Mouse (Mus musculus) CH12.LX (cell line): ENCODE results near the gene S100z. TPM values are rescaled to one million over a fixed set of nuclear protein-coding genes. Genes with fewer than 3 reads are reported as not detected.

ENCODE experiments used
- DNase-seq: peaks from one replicate; pipeline ENCODE4 v3.0.0-alpha.2; 2013; ENCODE audit errors: extremely low read depth
- H3K27ac ChIP-seq: 2 replicates; pipeline ENCODE4 v1.5.1; 2012; ENCODE audit warnings: low read depth, mild to moderate bottlenecking, control low read depth, moderate library complexity; ENCODE audit not compliant: insufficient read depth
- H3K27me3 ChIP-seq: replicated peaks from 2 replicates; pipeline ENCODE3; 2012; ENCODE audit warnings: inconsistent platforms
- H3K36me3 ChIP-seq, 2 experiments: replicated peaks in 1 of 2; 2 replicates each; pipeline versions ENCODE3 to v1.6.1; 2012; ENCODE audit warnings: inconsistent platforms in 1 of 2, low read length in 1 of 2, mild to moderate bottlenecking in 1 of 2, mixed read lengths in 1 of 2, moderate library complexity in 1 of 2; ENCODE audit not compliant: control insufficient read depth in 1 of 2, insufficient read depth in 1 of 2
- H3K4me1 ChIP-seq, 2 experiments: 2 replicates each; pipeline ENCODE4 v1.6.1; 2012; ENCODE audit warnings: inconsistent platforms in 1 of 2, moderate library complexity in 1 of 2; ENCODE audit not compliant: insufficient read depth in 2 of 2, control insufficient read depth in 1 of 2
- H3K4me2 ChIP-seq: 2 replicates; pipeline ENCODE4 v1.6.1; 2012; ENCODE audit warnings: low read depth, mild to moderate bottlenecking, control low read depth; ENCODE audit not compliant: poor library complexity, insufficient read depth, severe bottlenecking
- H3K4me3 ChIP-seq, 3 experiments: fragments of 150-350 bp in 1 of 3; sonication (generic) in 1 of 3; replicated peaks in 1 of 3; 2 replicates each; pipeline versions ENCODE3 to v1.5.1; 2011 to 2012; ENCODE audit warnings: low read depth in 2 of 3, low read length in 2 of 3, mild to moderate bottlenecking in 2 of 3, moderate library complexity in 2 of 3, control low read depth in 1 of 3, improper control_type of control experiment in 1 of 3, inconsistent platforms in 1 of 3, mixed read lengths in 1 of 3; ENCODE audit not compliant: poor library complexity in 1 of 3
- H3K79me2 ChIP-seq: replicated peaks from 2 replicates; pipeline ENCODE4 v1.6.1; 2012; ENCODE audit warnings: mild to moderate bottlenecking, moderate library complexity; ENCODE audit not compliant: control insufficient read depth, poor library complexity, insufficient read depth, severe bottlenecking; ENCODE audit errors: extremely low read depth
- H3K9ac ChIP-seq: 2 replicates; pipeline ENCODE4 v1.6.1; 2012; ENCODE audit warnings: low read depth, mild to moderate bottlenecking, control low read depth, moderate library complexity; ENCODE audit not compliant: insufficient read depth
- H3K9me3 ChIP-seq: replicated peaks from 2 replicates; pipeline ENCODE3; 2012; ENCODE audit warnings: low read length, inconsistent platforms, mixed read lengths
- CHD1 ChIP-seq: IDR thresholded peaks from 2 replicates; pipeline ENCODE4 v1.6.1; 2012; ENCODE audit warnings: low read depth, low read length, improper control_type of control experiment, inconsistent platforms
- CTCF ChIP-seq, 2 experiments: IDR thresholded peaks in 1 of 2; conservative IDR thresholded peaks in 1 of 2; 2 replicates each; pipeline ENCODE4 v1.5.1; 2011 to 2012; ENCODE audit warnings: low read depth in 2 of 2, low read length in 2 of 2, improper control_type of control experiment in 1 of 2, inconsistent platforms in 1 of 2, mild to moderate bottlenecking in 1 of 2, moderate library complexity in 1 of 2
- E2F4 ChIP-seq: IDR thresholded peaks from 2 replicates; pipeline ENCODE4 v1.6.1; 2011; ENCODE audit warnings: low read depth, low read length, improper control_type of control experiment; ENCODE audit not compliant: insufficient replicate concordance
- EP300 ChIP-seq: IDR thresholded peaks from 2 replicates; pipeline ENCODE4 v1.6.1; 2011; ENCODE audit warnings: low read length, improper control_type of control experiment
- GABPA ChIP-seq: IDR thresholded peaks from 2 replicates; pipeline ENCODE4 v1.6.1; 2012; ENCODE audit warnings: low read depth, low read length, improper control_type of control experiment, inconsistent platforms; ENCODE audit not compliant: insufficient replicate concordance
- HCFC1 ChIP-seq: IDR thresholded peaks from 2 replicates; pipeline ENCODE4 v1.6.1; 2012; ENCODE audit warnings: low read depth, mild to moderate bottlenecking, inconsistent platforms, low read length, improper control_type of control experiment
- IRF4 ChIP-seq: IDR thresholded peaks from 2 replicates; pipeline ENCODE4 v1.6.1; 2014; ENCODE audit warnings: low read depth, mild to moderate bottlenecking, inconsistent platforms, low read length, improper control_type of control experiment
- JUN ChIP-seq: IDR thresholded peaks from 2 replicates; pipeline ENCODE4 v1.6.1; 2011; ENCODE audit warnings: low read depth, mild to moderate bottlenecking, low read length, improper control_type of control experiment, moderate library complexity; ENCODE audit not compliant: insufficient read depth
- JUND ChIP-seq: conservative IDR thresholded peaks from 2 replicates; pipeline ENCODE4 v1.6.1; 2011; ENCODE audit warnings: low read depth, low read length, improper control_type of control experiment
- KAT2A ChIP-seq: IDR thresholded peaks from 2 replicates; pipeline ENCODE4 v1.6.1; 2012; ENCODE audit warnings: low read length, improper control_type of control experiment, inconsistent platforms; ENCODE audit not compliant: insufficient replicate concordance
- MAFK ChIP-seq: IDR thresholded peaks from 2 replicates; pipeline ENCODE4 v1.6.1; 2011; ENCODE audit warnings: low read length, improper control_type of control experiment; ENCODE audit not compliant: insufficient replicate concordance
- MAX ChIP-seq: IDR thresholded peaks from 2 replicates; pipeline ENCODE4 v1.6.1; 2011; ENCODE audit warnings: low read length, improper control_type of control experiment
- MXI1 ChIP-seq: IDR thresholded peaks from 2 replicates; pipeline ENCODE4 v1.6.1; 2011; ENCODE audit warnings: mild to moderate bottlenecking, low read depth, low read length, improper control_type of control experiment
- MYC ChIP-seq: IDR thresholded peaks from 2 replicates; pipeline ENCODE4 v1.6.1; 2011; ENCODE audit warnings: low read depth, mild to moderate bottlenecking, improper control_type of control experiment, low read length
- PAX5 ChIP-seq: IDR thresholded peaks from 2 replicates; pipeline ENCODE4 v1.6.1; 2012; ENCODE audit warnings: low read length, inconsistent platforms, mixed read lengths
- POLR2A ChIP-seq: IDR thresholded peaks from 2 replicates; pipeline ENCODE4 v1.6.1; 2011; ENCODE audit warnings: low read depth, mild to moderate bottlenecking, improper control_type of control experiment, low read length
- POLR2AphosphoS2 ChIP-seq: IDR thresholded peaks from 2 replicates; pipeline ENCODE4 v1.6.1; 2011; ENCODE audit warnings: low read depth, low read length, improper control_type of control experiment
- RCOR1 ChIP-seq: conservative IDR thresholded peaks from 2 replicates; pipeline ENCODE4 v1.6.1; 2012; ENCODE audit warnings: low read depth, mild to moderate bottlenecking, inconsistent platforms, low read length, improper control_type of control experiment
- SMC3 ChIP-seq: IDR thresholded peaks from 2 replicates; pipeline ENCODE4 v1.6.1; 2011; ENCODE audit warnings: low read depth, low read length, improper control_type of control experiment
- UBTF ChIP-seq: IDR thresholded peaks from 2 replicates; pipeline ENCODE4 v1.6.1; 2012; ENCODE audit warnings: low read depth, mild to moderate bottlenecking, inconsistent platforms, low read length, improper control_type of control experiment, moderate library complexity
- USF1 ChIP-seq: IDR thresholded peaks from 2 replicates; pipeline ENCODE4 v1.6.1; 2014; ENCODE audit warnings: low read depth, mild to moderate bottlenecking, inconsistent platforms, low read length, improper control_type of control experiment
- USF2 ChIP-seq: conservative IDR thresholded peaks from 2 replicates; pipeline ENCODE4 v1.6.1; 2011; ENCODE audit warnings: low read depth, low read length, improper control_type of control experiment
- ZKSCAN1 ChIP-seq: IDR thresholded peaks from 2 replicates; pipeline ENCODE4 v1.6.1; 2012; ENCODE audit warnings: low read depth, inconsistent platforms, low read length, improper control_type of control experiment, borderline replicate concordance
- ZNF384 ChIP-seq: IDR thresholded peaks from 2 replicates; pipeline ENCODE4 v1.6.1; 2012; ENCODE audit warnings: low read depth, low read length, improper control_type of control experiment, inconsistent platforms
- dilution Hi-C: fragments of 300-500 bp; cut with MboI; formaldehyde crosslinking; loops from 2 replicates; pipeline ENCODE4 v1.14.3; 2020; ENCODE audit warnings: low sequenced_read_pairs; ENCODE audit not compliant: extremely low pct_unique_long_range_greater_than_20kb, extremely low pct_ligation_motif_present
- in situ Hi-C: fragments of 300-500 bp; cut with MboI; formaldehyde crosslinking; loops from 3 replicates; pipeline ENCODE4 v1.14.3; 2019; ENCODE audit warnings: low sequenced_read_pairs, low pct_ligation_motif_present, low pct_unique_long_range_greater_than_20kb, mixed read lengths
- polyA plus RNA-seq: library from polyadenylated mRNA; unstranded; fragments of >175 nt; gene quantifications from 2 replicates; pipeline ENCODE4 v1.2.1, GENCODE M21; 2012; ENCODE audit warnings: low read depth; ENCODE audit not compliant: insufficient read length
- total RNA-seq, 2 experiments: library from RNA; depleted of rRNA; stranded (reverse); fragments of 300-350 nt in 1 of 2; fragments of >200 nt in 1 of 2; gene quantifications; 2 replicates each; pipeline ENCODE4 v1.2.3; 2012 to 2014

S100z gene
- total and polyA plus RNA-seq, 3 experiments = not detected

DNA sequence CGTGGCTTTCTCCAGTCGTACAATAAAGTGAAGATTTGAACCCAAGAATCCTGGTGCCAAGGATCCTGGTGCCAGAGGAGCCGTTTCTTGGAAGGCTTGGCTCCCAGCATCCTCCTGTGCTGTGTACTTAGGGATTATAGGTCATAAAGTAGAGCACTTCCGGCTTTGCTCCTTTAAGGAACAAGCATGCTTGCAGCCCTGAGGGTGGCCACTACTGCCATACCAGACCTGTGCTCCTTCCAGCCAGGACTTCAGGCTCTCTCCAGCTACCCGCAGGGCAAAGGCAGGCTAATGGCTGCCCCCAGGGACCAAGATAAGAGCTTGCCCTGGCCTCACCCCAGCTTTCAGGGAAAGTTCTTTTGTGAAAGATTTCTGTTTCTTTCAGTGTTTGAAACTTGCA, 14.8 kb upstream of the S100z start:
- H3K9ac ChIP-seq = no peak overlapping the region
- H3K9me3 ChIP-seq = no peaks in the 10 kb centered on the region
- H3K4me2 ChIP-seq = no peak overlapping the region
- no peaks in the 10 kb centered on the region for H3K36me3 ChIP-seq
- H3K4me3 ChIP-seq = no peak overlapping the region
- DNase-seq = no peak
- in situ Hi-C loops = no loop called here
- dilution Hi-C loops = no loop called here
- no peaks in the 10 kb centered on the region for H3K79me2 ChIP-seq
- H3K4me1 ChIP-seq = peaks cover 11 to 24% of the 10 kb centered on the region in 2 experiments
- TF ChIP-seq EP300 (no peak), E2F4 (no peak), USF1 (no peak), MAX (no peak), USF2 (no peak), MXI1 (no peak), MAFK (no peak), MYC (no peak), JUND (no peak), PAX5 (no peak), SMC3 (no peak), CHD1 (no peak), RCOR1 (no peak), ZNF384 (no peak), KAT2A (no peak), HCFC1 (no peak), JUN (no peak)
- H3K27me3 ChIP-seq = peaks cover 32% of the 10 kb centered on the region
- H3K27ac ChIP-seq = no peak overlapping the region

DNA sequence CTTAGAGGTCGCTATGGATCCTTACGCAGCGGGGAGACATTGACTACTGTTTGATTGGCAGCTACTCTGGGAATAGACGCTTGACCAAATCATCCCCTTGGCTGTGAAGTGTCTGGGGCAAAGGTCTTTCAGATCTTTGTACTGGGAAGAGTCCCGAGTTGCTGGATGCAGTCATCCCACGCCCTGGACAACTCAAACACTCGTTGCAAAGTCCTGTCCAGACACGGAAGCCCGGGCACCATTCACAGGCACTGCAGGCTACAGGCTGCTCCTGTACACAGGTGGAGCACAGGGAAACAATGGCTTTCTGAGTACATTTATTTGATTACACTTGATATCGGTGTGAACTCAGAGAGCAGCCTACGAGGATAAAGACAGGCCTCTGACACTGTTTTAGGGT, 12.8 kb upstream of the S100z start:
- H3K36me3 ChIP-seq = no peaks in the 10 kb centered on the region
- H3K4me2 ChIP-seq = no peak overlapping the region
- H3K4me1 ChIP-seq = peaks cover 11 to 24% of the 10 kb centered on the region in 2 experiments
- H3K9ac ChIP-seq = no peak overlapping the region
- no peaks in the 10 kb centered on the region for H3K79me2 ChIP-seq
- in situ Hi-C loops = no loop called here
- DNase-seq = no peak
- H3K9me3 ChIP-seq = no peaks in the 10 kb centered on the region
- no peak overlapping the region for H3K4me3 ChIP-seq
- dilution Hi-C loops = no loop called here
- H3K27ac ChIP-seq = no peak overlapping the region
- H3K27me3 ChIP-seq = peaks cover 25% of the 10 kb centered on the region
- TF ChIP-seq ZKSCAN1 (no peak), CTCF (conservative IDR thresholded peaks at IDR 0.05 in 1 of 2, IDR thresholded peaks at IDR 0.05 in 1 of 2; ENCODE audit: low read depth in 2 of 2, low read length in 2 of 2) (no peak), UBTF (no peak), POLR2A (no peak), GABPA (no peak), POLR2AphosphoS2 (no peak), HCFC1 (no peak), IRF4 (no peak), MYC (no peak), KAT2A (no peak)
